Comparison of ENCODE assay signal across 28 mouse cellular contexts in genomic region chr3:35095221-35095620, GRCm38 (mm10).
"Had no signal": no experiment of that assay in that cellular context is flagged by ENCODE, and none has a peak within 500 bp of the region (broad histone marks: within the 10 kb centered on the region; RNA-seq: fewer than 3 reads in every experiment).

No protein-coding gene starts in this region.

- H3K4me1 ChIP-seq: embryonic facial prominence, embryonic 13.5 days; embryonic facial prominence, embryonic 15.5 days had no signal

- H3K4me2 ChIP-seq: embryonic facial prominence, embryonic 12.5 days; embryonic facial prominence, embryonic 13.5 days; embryonic facial prominence, embryonic 15.5 days; forebrain, embryonic 12.5 days; forebrain, embryonic 13.5 days; forebrain, embryonic 15.5 days had no signal

- H3K9ac ChIP-seq: embryonic facial prominence, embryonic 12.5 days; embryonic facial prominence, embryonic 13.5 days; embryonic facial prominence, embryonic 15.5 days; forebrain, embryonic 12.5 days; forebrain, embryonic 13.5 days; forebrain, embryonic 15.5 days; forebrain, postnatal 0 days had no signal

- DNase-seq: cerebellum, adult 2 months; cerebellum, adult 8-10 months; cerebellum, adult 9-10 months; cerebellum, adult 9-11 months; cerebellum, postnatal 10 days; cerebellum, postnatal 14 days; cerebellum, postnatal 25 days; cerebellum, postnatal 36 days; embryo, embryonic 11 days; forebrain, postnatal 0 days; gastrocnemius, adult 2 months; gastrocnemius, postnatal 10 days; gastrocnemius, postnatal 14 days; gastrocnemius, postnatal 25 days; gastrocnemius, postnatal 36 days; heart, adult 18-20 months; heart, adult 2 months had no signal

- ATAC-seq: forebrain, embryonic 13.5 days; forebrain, embryonic 14.5 days; forebrain, embryonic 15.5 days; forebrain, embryonic 16.5 days; forebrain, postnatal 0 days had no signal

- H3K27ac ChIP-seq: embryonic facial prominence, embryonic 10.5 days; embryonic facial prominence, embryonic 12.5 days; embryonic facial prominence, embryonic 13.5 days; embryonic facial prominence, embryonic 15.5 days; forebrain, embryonic 12.5 days; forebrain, embryonic 13.5 days; forebrain, embryonic 15.5 days; gastrocnemius, adult 2 months; heart, adult 2 months had no signal

- H3K9me3 ChIP-seq: embryonic facial prominence, embryonic 10.5 days; embryonic facial prominence, embryonic 12.5 days; embryonic facial prominence, embryonic 13.5 days; embryonic facial prominence, embryonic 15.5 days; forebrain, embryonic 10.5 days; forebrain, embryonic 12.5 days; forebrain, embryonic 13.5 days; forebrain, embryonic 15.5 days had no signal

- H3K27me3 ChIP-seq: embryonic facial prominence, embryonic 12.5 days; forebrain, embryonic 12.5 days; forebrain, embryonic 13.5 days; forebrain, embryonic 15.5 days had no signal

- H3K36me3 ChIP-seq: embryonic facial prominence, embryonic 10.5 days; embryonic facial prominence, embryonic 12.5 days; embryonic facial prominence, embryonic 13.5 days; embryonic facial prominence, embryonic 15.5 days; forebrain, embryonic 10.5 days; forebrain, embryonic 12.5 days; forebrain, embryonic 15.5 days had no signal

- H3K4me3 ChIP-seq: embryonic facial prominence, embryonic 10.5 days; embryonic facial prominence, embryonic 12.5 days; embryonic facial prominence, embryonic 13.5 days; embryonic facial prominence, embryonic 15.5 days; erythroblast, embryonic 14.5 days; forebrain, embryonic 10.5 days; forebrain, embryonic 12.5 days; forebrain, embryonic 13.5 days; forebrain, embryonic 15.5 days; gastrocnemius, adult 2 months; heart, adult 2 months had no signal
